Mouse (Mus musculus) induced T-regulatory cell, adult 2 months (primary cell): ENCODE results near the gene Dmrt1.
A peak's percentile ranks its signal among the peaks of the same experiment; 100 is the strongest.

ENCODE experiments used
- DNase-seq: peaks from one replicate; pipeline ENCODE4 v3.0.0-alpha.2; 2012; ENCODE audit warnings: low read depth

Gene Dmrt1

GRCm38 (mm10) chr19:25622291-25623251 lies 117.2 kb downstream of the Dmrt1 start:
- peak; percentile 54 for DNase-seq

- DNase-seq, result peak; percentile 52
Observed at GRCm38 (mm10) chr19:25628490-25628889, 123.1 kb downstream of the Dmrt1 start.

DNA sequence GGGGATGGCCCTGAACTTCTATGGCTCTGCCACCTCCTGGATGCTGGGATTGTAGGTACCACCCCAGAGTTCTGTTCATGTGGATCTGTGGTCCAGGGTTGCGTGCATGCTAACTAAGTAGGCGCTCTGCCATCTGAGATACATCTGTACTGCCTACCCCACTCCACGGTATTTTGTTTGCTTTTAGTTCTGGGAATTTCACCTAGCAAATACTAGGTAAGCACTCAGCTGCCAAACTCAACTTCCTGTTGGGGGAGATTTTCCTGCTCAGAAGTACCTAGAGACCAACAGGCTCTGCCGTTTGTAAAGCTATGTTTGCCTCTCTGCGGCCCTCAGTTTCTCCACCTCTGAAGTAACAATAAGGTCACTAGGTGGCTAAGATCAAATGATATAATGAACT lies 129.7 kb downstream of the Dmrt1 start:
- DNase-seq, result no peak

- peak; percentile 24 for DNase-seq
Observed at GRCm38 (mm10) chr19:25635622-25636244, 130.3 kb downstream of the Dmrt1 start.

- no peak for DNase-seq
Observed at GRCm38 (mm10) chr19:25638766-25639361, 133.4 kb downstream of the Dmrt1 start.

- DNase-seq, result no peak
Observed at GRCm38 (mm10) chr19:25641786-25642185, 136.4 kb downstream of the Dmrt1 start.

DNA sequence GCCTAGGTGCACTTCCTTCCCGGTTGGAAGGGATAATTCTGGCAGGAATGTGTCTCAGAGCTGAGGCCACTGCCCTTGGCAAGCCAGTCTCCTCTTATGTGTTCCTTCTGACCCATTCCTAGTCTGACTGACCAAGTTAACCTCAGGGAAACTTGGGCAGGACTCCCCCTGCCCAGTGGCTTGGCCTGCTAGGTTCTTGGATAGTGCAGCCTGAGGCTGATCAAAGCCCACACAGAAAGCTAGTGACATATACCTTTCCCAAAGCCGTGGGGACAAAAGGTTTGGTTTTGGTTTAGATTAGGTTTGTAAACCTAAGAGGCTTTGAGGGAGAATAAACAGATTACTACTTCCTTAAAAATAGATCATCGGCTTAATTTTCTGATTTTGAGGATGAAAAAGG lies 141.7 kb downstream of the Dmrt1 start:
- no peak for DNase-seq

- no peak for DNase-seq
Observed at GRCm38 (mm10) chr19:25648701-25649100, 143.3 kb downstream of the Dmrt1 start.

DNA sequence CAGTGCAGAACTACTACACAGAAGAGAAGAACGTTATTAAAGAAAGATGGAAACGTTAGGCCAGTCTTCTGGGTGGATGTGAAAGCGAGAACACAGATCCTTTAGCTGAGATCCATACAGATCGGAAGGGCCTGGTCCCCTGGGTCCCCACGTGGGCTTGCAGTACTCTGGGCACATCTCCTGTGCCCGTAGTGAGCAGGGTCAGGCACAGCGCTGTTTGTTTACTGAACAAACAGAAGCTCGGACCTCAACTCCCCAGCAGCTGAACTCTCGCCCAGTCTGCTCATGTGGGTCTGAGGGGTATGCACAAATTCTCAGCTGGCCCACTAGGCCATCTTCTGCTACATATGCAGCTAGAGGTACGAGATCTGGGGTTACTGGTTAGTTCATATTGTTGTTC lies 145.1 kb downstream of the Dmrt1 start:
- no peak for DNase-seq

- no peak for DNase-seq
Observed at GRCm38 (mm10) chr19:25652560-25652959, 147.1 kb downstream of the Dmrt1 start.
